Mouse (Mus musculus): ENCODE results near the gene Zfp398. TPM values are rescaled to one million over a fixed set of nuclear protein-coding genes. Genes with fewer than 3 reads are reported as not detected.

The Zfp398 gene
- polyA plus RNA-seq, 1 experiment, result 1.7 TPM

- Histone ChIP-seq H3ac (ENCODE audit: control insufficient read depth, insufficient read length, low read depth) (no peak overlapping the region), H3K79me3 (ENCODE audit: low read depth) (peaks cover 51% of the 10 kb centered on the region), H3K4me3 (ENCODE audit: insufficient read depth, poor library complexity, severe bottlenecking) (no peak overlapping the region), H3K27me3 (ENCODE audit: control insufficient read depth, insufficient read depth, insufficient read length) (no peaks in the 10 kb centered on the region), H3K79me2 (ENCODE audit: control insufficient read depth, insufficient read depth) (peaks cover 66% of the 10 kb centered on the region), H3K36me3 (ENCODE audit: control insufficient read depth, insufficient read depth) (peaks cover 47% of the 10 kb centered on the region)
- no peak for TF ChIP-seq MYOD1 (IDR thresholded peaks at IDR 0.05; ENCODE audit: control insufficient read depth, insufficient read length, low read depth)
- TF ChIP-seq USF1 (IDR thresholded peaks at IDR 0.05; ENCODE audit: low read depth), result no peak
- TF ChIP-seq MAX (IDR thresholded peaks at IDR 0.05), result no peak
- no peak for TF ChIP-seq CEBPB (IDR thresholded peaks at IDR 0.05; ENCODE audit: low read depth)
- TF ChIP-seq CTCF (IDR thresholded peaks at IDR 0.05; ENCODE audit: control insufficient read depth, insufficient read depth, insufficient read length), result no peak
- no peak for TF ChIP-seq FOSL1 (IDR thresholded peaks at IDR 0.05; ENCODE audit: insufficient read depth, low read length, poor library complexity, severe bottlenecking)
- TF ChIP-seq MYOG (IDR thresholded peaks at IDR 0.05; ENCODE audit: control insufficient read depth, extremely low read depth, insufficient read length), result no peak
These were observed 26.9 kb upstream of the Zfp398 start for GRCm38 (mm10) chr6:47808545-47808944.

GRCm38 (mm10) chr6:47809053-47809452, 26.4 kb upstream of the Zfp398 start:
- Histone ChIP-seq H3K36me3 (ENCODE audit: control insufficient read depth, insufficient read depth) (peaks cover 43% of the 10 kb centered on the region), H3K79me3 (ENCODE audit: low read depth) (peaks cover 51% of the 10 kb centered on the region), H3K27me3 (ENCODE audit: control insufficient read depth, insufficient read depth, insufficient read length) (no peaks in the 10 kb centered on the region), H3K4me3 (ENCODE audit: insufficient read depth, poor library complexity, severe bottlenecking) (no peak overlapping the region), H3K79me2 (ENCODE audit: control insufficient read depth, insufficient read depth) (peaks cover 66% of the 10 kb centered on the region), H3ac (ENCODE audit: control insufficient read depth, insufficient read length, low read depth) (no peak overlapping the region)
- no peak for TF ChIP-seq MYOG (IDR thresholded peaks at IDR 0.05; ENCODE audit: control insufficient read depth, extremely low read depth, insufficient read length)
- no peak for TF ChIP-seq MYOD1 (IDR thresholded peaks at IDR 0.05; ENCODE audit: control insufficient read depth, insufficient read length, low read depth)
- TF ChIP-seq USF1 (IDR thresholded peaks at IDR 0.05; ENCODE audit: low read depth), result no peak
- no peak for TF ChIP-seq CTCF (IDR thresholded peaks at IDR 0.05; ENCODE audit: control insufficient read depth, insufficient read depth, insufficient read length)
- TF ChIP-seq MAX (IDR thresholded peaks at IDR 0.05), result no peak
- TF ChIP-seq CEBPB (IDR thresholded peaks at IDR 0.05; ENCODE audit: low read depth), result no peak
- no peak for TF ChIP-seq FOSL1 (IDR thresholded peaks at IDR 0.05; ENCODE audit: insufficient read depth, low read length, poor library complexity, severe bottlenecking)

- no peak overlapping the region for H3K4me3 ChIP-seq (ENCODE audit: insufficient read depth, poor library complexity, severe bottlenecking)
- H3K27me3 ChIP-seq (ENCODE audit: control insufficient read depth, insufficient read depth, insufficient read length), result no peaks in the 10 kb centered on the region
- peaks cover 34% of the 10 kb centered on the region for H3K36me3 ChIP-seq (ENCODE audit: control insufficient read depth, insufficient read depth)
- no peak overlapping the region for H3ac ChIP-seq (ENCODE audit: control insufficient read depth, insufficient read length, low read depth)
- H3K79me3 ChIP-seq (ENCODE audit: low read depth), result peaks cover 51% of the 10 kb centered on the region
- H3K79me2 ChIP-seq (ENCODE audit: control insufficient read depth, insufficient read depth), result peaks cover 66% of the 10 kb centered on the region
- TF ChIP-seq USF1 (IDR thresholded peaks at IDR 0.05; ENCODE audit: low read depth), result no peak
- no peak for TF ChIP-seq MYOD1 (IDR thresholded peaks at IDR 0.05; ENCODE audit: control insufficient read depth, insufficient read length, low read depth)
- TF ChIP-seq MAX (IDR thresholded peaks at IDR 0.05), result no peak
- TF ChIP-seq FOSL1 (IDR thresholded peaks at IDR 0.05; ENCODE audit: insufficient read depth, low read length, poor library complexity, severe bottlenecking), result no peak
- no peak for TF ChIP-seq CEBPB (IDR thresholded peaks at IDR 0.05; ENCODE audit: low read depth)
- TF ChIP-seq CTCF (IDR thresholded peaks at IDR 0.05; ENCODE audit: control insufficient read depth, insufficient read depth, insufficient read length), result no peak
- no peak for TF ChIP-seq MYOG (IDR thresholded peaks at IDR 0.05; ENCODE audit: control insufficient read depth, extremely low read depth, insufficient read length)
These were observed 25.3 kb upstream of the Zfp398 start for GRCm38 (mm10) chr6:47810181-47810580.

- peaks cover 66% of the 10 kb centered on the region for H3K79me2 ChIP-seq (ENCODE audit: control insufficient read depth, insufficient read depth)
- peaks cover 22% of the 10 kb centered on the region for H3K36me3 ChIP-seq (ENCODE audit: control insufficient read depth, insufficient read depth)
- peak overlapping the region; percentile 93 for H3K4me3 ChIP-seq (ENCODE audit: insufficient read depth, poor library complexity, severe bottlenecking)
- peaks cover 51% of the 10 kb centered on the region for H3K79me3 ChIP-seq (ENCODE audit: low read depth)
- TF ChIP-seq CTCF (IDR thresholded peaks at IDR 0.05; ENCODE audit: control insufficient read depth, insufficient read depth, insufficient read length), result no peak
- no peak for TF ChIP-seq CEBPB (IDR thresholded peaks at IDR 0.05; ENCODE audit: low read depth)
- no peak for TF ChIP-seq MAX (IDR thresholded peaks at IDR 0.05)
- TF ChIP-seq FOSL1 (IDR thresholded peaks at IDR 0.05; ENCODE audit: insufficient read depth, low read length, poor library complexity, severe bottlenecking), result no peak
- TF ChIP-seq MYOD1 (IDR thresholded peaks at IDR 0.05; ENCODE audit: control insufficient read depth, insufficient read length, low read depth), result no peak
- no peak for TF ChIP-seq USF1 (IDR thresholded peaks at IDR 0.05; ENCODE audit: low read depth)
- no peak for TF ChIP-seq MYOG (IDR thresholded peaks at IDR 0.05; ENCODE audit: control insufficient read depth, extremely low read depth, insufficient read length)
- no peaks in the 10 kb centered on the region for H3K27me3 ChIP-seq (ENCODE audit: control insufficient read depth, insufficient read depth, insufficient read length)
- peak overlapping the region; percentile 62 for H3ac ChIP-seq (ENCODE audit: control insufficient read depth, insufficient read length, low read depth)
These were observed 24.1 kb upstream of the Zfp398 start for GRCm38 (mm10) chr6:47811324-47811723.

- Histone ChIP-seq H3K36me3 (ENCODE audit: control insufficient read depth, insufficient read depth) (peaks cover 15% of the 10 kb centered on the region), H3ac (ENCODE audit: control insufficient read depth, insufficient read length, low read depth) (peak overlapping the region; percentile 59), H3K79me3 (ENCODE audit: low read depth) (peaks cover 50% of the 10 kb centered on the region), H3K4me3 (ENCODE audit: insufficient read depth, poor library complexity, severe bottlenecking) (peak overlapping the region; percentile 93), H3K27me3 (ENCODE audit: control insufficient read depth, insufficient read depth, insufficient read length) (no peaks in the 10 kb centered on the region), H3K79me2 (ENCODE audit: control insufficient read depth, insufficient read depth) (peaks cover 56% of the 10 kb centered on the region)
- TF ChIP-seq MAX (IDR thresholded peaks at IDR 0.05), result no peak
- TF ChIP-seq CTCF (IDR thresholded peaks at IDR 0.05; ENCODE audit: control insufficient read depth, insufficient read depth, insufficient read length), result no peak
- no peak for TF ChIP-seq MYOG (IDR thresholded peaks at IDR 0.05; ENCODE audit: control insufficient read depth, extremely low read depth, insufficient read length)
- TF ChIP-seq USF1 (IDR thresholded peaks at IDR 0.05; ENCODE audit: low read depth), result no peak
- no peak for TF ChIP-seq CEBPB (IDR thresholded peaks at IDR 0.05; ENCODE audit: low read depth)
- no peak for TF ChIP-seq FOSL1 (IDR thresholded peaks at IDR 0.05; ENCODE audit: insufficient read depth, low read length, poor library complexity, severe bottlenecking)
- TF ChIP-seq MYOD1 (IDR thresholded peaks at IDR 0.05; ENCODE audit: control insufficient read depth, insufficient read length, low read depth), result no peak
These were observed 23.1 kb upstream of the Zfp398 start for GRCm38 (mm10) chr6:47812271-47812915.
